Comparison of ENCODE assay signal across 20 mouse cellular contexts in genomic region chr8:81614135-81614534, GRCm38 (mm10).
DNase-seq lines count a peak whose midpoint lies in the region; ATAC-seq and TF ChIP-seq lines count a peak whose summit lies in the region.
"Had no signal": no experiment of that assay in that cellular context is flagged by ENCODE, and none has a peak within 500 bp of the region (broad histone marks: within the 10 kb centered on the region; RNA-seq: fewer than 3 reads in every experiment).

No protein-coding gene starts in this region.

- H3K4me3 ChIP-seq in CH12.LX (replicated peaks in 1 of 3; ENCODE audit: low read depth in 2 of 3, low read length in 2 of 3, poor library complexity in 1 of 3), result no peak overlapping the region
- no peak overlapping the region for H3K4me3 ChIP-seq in forebrain, embryonic 12.5 days (replicated peaks)
- no peak overlapping the region for H3K4me3 ChIP-seq in intestine, postnatal 0 days (ENCODE audit: low read depth, low read length)
- H3K4me3 ChIP-seq: embryonic facial prominence, embryonic 10.5 days; embryonic facial prominence, embryonic 12.5 days had no signal

- dilution Hi-C loops in CH12.LX (cut with MboI; ENCODE audit: extremely low pct_ligation_motif_present, extremely low pct_unique_long_range_greater_than_20kb, low sequenced_read_pairs), result no loop called here

- in situ Hi-C loops in CH12.LX (cut with MboI; ENCODE audit: low pct_ligation_motif_present, low pct_unique_long_range_greater_than_20kb, low sequenced_read_pairs), result loop anchor here (25.0 kb wide), 1 partner anchor 252 kb away; no protein-coding TSS in a partner anchor

- TF ChIP-seq POLR2A in CH12.LX (IDR thresholded peaks at IDR 0.05; ENCODE audit: low read depth, low read length), result no peak

- no peaks in the 10 kb centered on the region for H3K36me3 ChIP-seq in CH12.LX (replicated peaks in 1 of 2; ENCODE audit: control insufficient read depth in 1 of 2, insufficient read depth in 1 of 2, low read length in 1 of 2)
- no peaks in the 10 kb centered on the region for H3K36me3 ChIP-seq in forebrain, embryonic 12.5 days (replicated peaks)
- H3K36me3 ChIP-seq in intestine, postnatal 0 days (ENCODE audit: control insufficient read depth, insufficient read depth), result no peaks in the 10 kb centered on the region
- H3K36me3 ChIP-seq: embryonic facial prominence, embryonic 10.5 days; embryonic facial prominence, embryonic 12.5 days had no signal

- TF ChIP-seq CTCF in CH12.LX (conservative IDR thresholded peaks at IDR 0.05 in 1 of 2, IDR thresholded peaks at IDR 0.05 in 1 of 2; ENCODE audit: low read depth in 2 of 2, low read length in 2 of 2), result peak in 1 of 2 experiments; percentile 39; a peak in 2 of 4 replicates
- TF ChIP-seq CTCF in intestine, postnatal 0 days (IDR thresholded peaks at IDR 0.05; ENCODE audit: low read depth), result no peak

- H3K4me1 ChIP-seq in CH12.LX (ENCODE audit: control insufficient read depth in 1 of 2, insufficient read depth in 2 of 2), result peaks cover 14 to 53% of the 10 kb centered on the region in 2 experiments
- no peaks in the 10 kb centered on the region for H3K4me1 ChIP-seq in forebrain, embryonic 12.5 days
- no peaks in the 10 kb centered on the region for H3K4me1 ChIP-seq in intestine, postnatal 0 days (replicated peaks; ENCODE audit: control insufficient read depth, insufficient read depth, low read length)
- H3K4me1 ChIP-seq: embryonic facial prominence, embryonic 10.5 days; embryonic facial prominence, embryonic 12.5 days had no signal

- WGBS in forebrain, embryonic 12.5 days, result 83% methylated on average over 1 of the region's 1 CpGs
- WGBS in intestine, postnatal 0 days, result 79% methylated on average over 1 of the region's 1 CpGs

- DNase-seq in thymus, postnatal 4 days, result peak; percentile 23
- DNase-seq in thymus, postnatal 10 days (ENCODE audit: low spot score in 2 of 2), result no peak
- peak; percentile 12 for DNase-seq in CH12.LX (ENCODE audit: extremely low read depth)
- peak; percentile 32 for DNase-seq in induced T-regulatory cell, adult 2 months (ENCODE audit: low read depth)
- no peak for DNase-seq in gastrocnemius, adult 8-10 months (ENCODE audit: low spot score in 2 of 2)
- DNase-seq: adrenal gland, adult 8-10 months; adrenal gland, postnatal 14 days; adrenal gland, postnatal 36 days; B cell, adult 2 months; cerebellum, adult 11-12 months; cerebellum, postnatal 10 days; cerebellum, postnatal 25 days had no signal

- ATAC-seq in forebrain, embryonic 12.5 days (ENCODE audit: low FRiP score), result no peak
- ATAC-seq in intestine, postnatal 0 days, result no peak
- ATAC-seq: activated CD4-positive, CD25-positive, alpha-beta regulatory T cell, adult 4 months; forebrain, embryonic 14.5 days; forebrain, embryonic 16.5 days; Patski had no signal

- H3K9me3 ChIP-seq in CH12.LX (replicated peaks; ENCODE audit: low read length), result no peaks in the 10 kb centered on the region
- H3K9me3 ChIP-seq in forebrain, embryonic 12.5 days, result no peaks in the 10 kb centered on the region
- no peaks in the 10 kb centered on the region for H3K9me3 ChIP-seq in intestine, postnatal 0 days (ENCODE audit: control insufficient read depth)
- H3K9me3 ChIP-seq: embryonic facial prominence, embryonic 10.5 days; embryonic facial prominence, embryonic 12.5 days had no signal

- TF ChIP-seq EP300 in CH12.LX (IDR thresholded peaks at IDR 0.05; ENCODE audit: low read length), result no peak

- peak; percentile 24 for TF ChIP-seq RAD21 in CH12.LX (IDR thresholded peaks at IDR 0.05; ENCODE audit: low read depth, low read length)

- H3K9ac ChIP-seq in CH12.LX (ENCODE audit: insufficient read depth, low read depth), result no peak overlapping the region
- no peak overlapping the region for H3K9ac ChIP-seq in forebrain, embryonic 12.5 days
- no peak overlapping the region for H3K9ac ChIP-seq in intestine, postnatal 0 days (ENCODE audit: low read depth, low read length)
- H3K9ac ChIP-seq: embryonic facial prominence, embryonic 12.5 days had no signal

- no peak overlapping the region for H3K27ac ChIP-seq in CH12.LX (ENCODE audit: insufficient read depth, low read depth)
- no peak overlapping the region for H3K27ac ChIP-seq in forebrain, embryonic 12.5 days
- H3K27ac ChIP-seq in intestine, postnatal 0 days (ENCODE audit: low read depth, low read length), result no peak overlapping the region
- H3K27ac ChIP-seq: embryonic facial prominence, embryonic 10.5 days; embryonic facial prominence, embryonic 12.5 days had no signal

- no peaks in the 10 kb centered on the region for H3K27me3 ChIP-seq in CH12.LX (replicated peaks)
- H3K27me3 ChIP-seq in forebrain, embryonic 12.5 days, result no peaks in the 10 kb centered on the region
- no peaks in the 10 kb centered on the region for H3K27me3 ChIP-seq in intestine, postnatal 0 days (replicated peaks; ENCODE audit: control insufficient read depth, insufficient read depth, low read length)
- H3K27me3 ChIP-seq: embryonic facial prominence, embryonic 12.5 days; Patski had no signal

- no peak overlapping the region for H3K4me2 ChIP-seq in CH12.LX (ENCODE audit: insufficient read depth, low read depth, poor library complexity, severe bottlenecking)
- H3K4me2 ChIP-seq in forebrain, embryonic 12.5 days, result no peak overlapping the region
- no peak overlapping the region for H3K4me2 ChIP-seq in intestine, postnatal 0 days (replicated peaks; ENCODE audit: low read depth)
- H3K4me2 ChIP-seq: embryonic facial prominence, embryonic 12.5 days had no signal

- H3K79me2 ChIP-seq in CH12.LX (replicated peaks; ENCODE audit: control insufficient read depth, extremely low read depth, insufficient read depth, poor library complexity, severe bottlenecking), result no peaks in the 10 kb centered on the region

TF ChIP-seq in CH12.LX, 34 proteins besides CTCF, POLR2A, EP300 and RAD21:
- TF ChIP-seq ZNF384 (IDR thresholded peaks at IDR 0.05; ENCODE audit: low read depth, low read length) (no peak), CHD2 (IDR thresholded peaks at IDR 0.05; ENCODE audit: low read length) (no peak), ZC3H11A (IDR thresholded peaks at IDR 0.05; ENCODE audit: low read depth, low read length) (no peak), RCOR1 (conservative IDR thresholded peaks at IDR 0.05; ENCODE audit: low read depth, low read length) (no peak), CHD1 (IDR thresholded peaks at IDR 0.05; ENCODE audit: low read depth, low read length) (no peak), SMC3 (IDR thresholded peaks at IDR 0.05; ENCODE audit: low read depth, low read length) (peak; percentile 16; the same call in 1 of the 2 replicates), JUND (conservative IDR thresholded peaks at IDR 0.05; ENCODE audit: low read depth, low read length) (no peak), ZKSCAN1 (IDR thresholded peaks at IDR 0.05; ENCODE audit: borderline replicate concordance, low read depth, low read length) (no peak), JUN (IDR thresholded peaks at IDR 0.05; ENCODE audit: insufficient read depth, low read depth, low read length) (no peak)

Comparison
In these comparisons a context has a peak if more than half of its experiments do, and no peak if none do; other contexts are left out.
1. DNase-seq: peak in thymus, postnatal 4 days (single experiment), CH12.LX (single experiment) and induced T-regulatory cell, adult 2 months (single experiment); none in thymus, postnatal 10 days (0 of 2) and gastrocnemius, adult 8-10 months (0 of 2).